Mouse (Mus musculus): ENCODE data around the gene Tmem151b. TPM values are rescaled to one million over a fixed set of nuclear protein-coding genes. Genes with fewer than 3 reads are reported as not detected.

Tmem151b gene
- polyA plus RNA-seq, 1 experiment from 2014 or later, result 8.5 TPM

DNA sequence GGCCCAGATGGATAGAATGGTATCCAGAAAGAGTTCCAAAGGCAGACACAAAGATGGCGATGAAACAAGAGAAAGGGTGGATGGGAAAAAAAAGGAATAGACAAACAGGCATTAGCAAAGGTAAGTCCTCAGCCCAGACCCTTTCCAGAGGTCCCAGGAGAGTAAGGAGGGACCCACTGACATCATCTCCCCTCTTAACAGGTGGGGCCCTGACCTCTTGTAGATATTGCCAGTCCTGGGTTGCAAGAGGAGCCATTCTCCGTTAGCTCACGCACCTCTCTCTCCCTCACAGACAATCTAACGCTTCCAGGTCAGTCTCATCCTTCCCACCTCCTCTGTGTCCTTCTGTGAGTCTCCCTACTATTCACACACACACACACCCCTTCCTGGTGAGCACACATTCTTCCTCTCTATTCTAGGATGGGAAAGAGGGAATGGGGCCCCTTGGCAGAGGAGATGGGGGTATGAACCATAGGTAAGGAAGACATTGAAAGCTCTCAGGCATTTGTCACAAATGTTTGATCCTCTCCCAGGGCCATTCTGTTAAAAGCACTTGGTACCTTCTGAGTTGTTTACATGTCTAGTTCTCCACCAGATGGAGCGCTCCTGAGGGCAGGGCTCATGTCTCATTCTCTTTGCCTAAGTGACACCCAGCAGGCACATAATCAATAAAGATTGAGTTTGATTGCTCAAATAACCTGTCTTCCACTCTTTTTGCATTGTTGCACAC is 1.9 kb downstream of the Tmem151b start:
- H3K4me1 ChIP-seq, result peaks cover 68% of the 10 kb centered on the region
- WGBS, result 72% methylated on average over 5 of the region's 5 CpGs
- ATAC-seq (ENCODE audit: low FRiP score), result no peak
- no peak overlapping the region for H3K27ac ChIP-seq
- peaks cover 25% of the 10 kb centered on the region for H3K36me3 ChIP-seq (replicated peaks)
- peaks cover 69% of the 10 kb centered on the region for H3K27me3 ChIP-seq
- H3K9me3 ChIP-seq, result no peaks in the 10 kb centered on the region
- 0 out of 2 replicates have a peak overlapping the region, but pooled peaks have one; percentile 94 for H3K9ac ChIP-seq
- H3K4me2 ChIP-seq, result peak overlapping the region; percentile 72
- peak overlapping the region; percentile 84; the same call in 1 of the 2 replicates for H3K4me3 ChIP-seq (replicated peaks)

GRCm38 (mm10) chr17:45546941-45547340 is 2.5 kb downstream of the Tmem151b start:
- H3K9ac ChIP-seq, result no peak overlapping the region
- peaks cover 75% of the 10 kb centered on the region for H3K27me3 ChIP-seq
- H3K36me3 ChIP-seq (replicated peaks), result peaks cover 25% of the 10 kb centered on the region
- H3K4me1 ChIP-seq, result peaks cover 65% of the 10 kb centered on the region
- ATAC-seq (ENCODE audit: low FRiP score), result no peak
- H3K4me3 ChIP-seq (replicated peaks), result no peak overlapping the region
- no peak overlapping the region for H3K27ac ChIP-seq
- H3K9me3 ChIP-seq, result no peaks in the 10 kb centered on the region
- 73% methylated on average over 16 of the region's 16 CpGs for WGBS
- no peak overlapping the region for H3K4me2 ChIP-seq

GRCm38 (mm10) chr17:45545278-45545961 is 4.1 kb downstream of the Tmem151b start:
- H3K9me3 ChIP-seq, result no peaks in the 10 kb centered on the region
- peaks cover 78% of the 10 kb centered on the region for H3K27me3 ChIP-seq
- H3K27ac ChIP-seq, result no peak overlapping the region
- peak overlapping the region; percentile 23 for H3K4me3 ChIP-seq (replicated peaks)
- peaks cover 52% of the 10 kb centered on the region for H3K4me1 ChIP-seq
- no peak for ATAC-seq (ENCODE audit: low FRiP score)
- H3K9ac ChIP-seq, result peak overlapping the region; percentile 29; the same call in 1 of the 2 replicates
- WGBS, result 6% methylated on average over 74 of the region's 74 CpGs
- H3K36me3 ChIP-seq (replicated peaks), result peaks cover 25% of the 10 kb centered on the region
- H3K4me2 ChIP-seq, result peak overlapping the region; percentile 39

- H3K4me1 ChIP-seq, result peaks cover 46% of the 10 kb centered on the region
- peak overlapping the region; percentile 39 for H3K4me2 ChIP-seq
- WGBS, result 2% methylated on average over 45 of the region's 46 CpGs
- peaks cover 25% of the 10 kb centered on the region for H3K36me3 ChIP-seq (replicated peaks)
- peaks cover 82% of the 10 kb centered on the region for H3K27me3 ChIP-seq
- ATAC-seq (ENCODE audit: low FRiP score), result no peak
- no peak overlapping the region for H3K27ac ChIP-seq
- H3K9me3 ChIP-seq, result no peaks in the 10 kb centered on the region
- peak overlapping the region; percentile 29; the same call in 1 of the 2 replicates for H3K9ac ChIP-seq
- peak overlapping the region; percentile 23 for H3K4me3 ChIP-seq (replicated peaks)
Observed at GRCm38 (mm10) chr17:45544873-45545277, 4.6 kb downstream of the Tmem151b start.

DNA sequence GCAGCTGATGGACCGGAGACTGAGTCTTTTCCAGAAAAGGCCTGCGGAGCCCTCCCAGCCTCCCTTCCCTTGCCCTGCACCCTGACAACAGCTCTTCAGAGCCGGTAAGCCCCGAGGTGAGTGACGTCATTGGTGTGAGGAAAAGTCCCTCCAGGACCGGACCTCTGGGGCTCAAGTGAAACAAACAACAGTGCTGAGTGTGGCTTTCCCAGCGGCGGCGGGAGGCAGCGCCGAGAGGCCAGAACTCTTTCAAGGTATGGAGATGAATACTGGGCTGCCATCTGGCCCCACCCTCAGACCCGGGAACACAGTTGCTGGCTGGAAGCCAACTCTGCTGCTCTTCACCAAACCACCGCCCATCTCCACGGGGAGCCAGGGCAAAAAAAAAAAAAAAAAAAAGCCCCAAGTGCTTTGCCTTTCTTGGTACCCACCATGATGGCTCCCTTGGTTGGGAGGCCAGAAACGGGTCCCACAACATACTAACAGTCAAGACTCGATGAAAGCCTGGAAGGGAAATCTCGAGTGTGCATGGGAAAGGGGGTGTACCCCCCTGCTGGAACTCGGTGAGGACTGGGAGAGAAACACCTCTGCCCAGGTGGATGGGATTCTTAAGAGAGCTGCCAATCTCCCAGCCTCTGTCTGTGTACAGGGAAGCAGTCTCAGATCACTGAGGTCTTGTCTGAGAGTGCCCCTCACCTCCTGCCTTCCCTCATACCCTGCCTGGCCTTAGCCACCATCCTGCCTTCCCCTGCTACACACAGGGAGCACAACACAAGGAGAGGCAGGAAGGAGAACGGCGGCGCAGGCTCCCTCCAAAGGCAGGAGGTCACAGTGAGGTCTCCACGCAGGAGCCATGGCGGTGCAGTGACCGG is 5.2 kb downstream of the Tmem151b start:
- peaks cover 25% of the 10 kb centered on the region for H3K36me3 ChIP-seq (replicated peaks)
- H3K4me1 ChIP-seq, result peaks cover 44% of the 10 kb centered on the region
- H3K27me3 ChIP-seq, result peaks cover 87% of the 10 kb centered on the region
- no peak overlapping the region for H3K27ac ChIP-seq
- H3K4me3 ChIP-seq (replicated peaks), result peak overlapping the region; percentile 23
- peak overlapping the region; percentile 29; the same call in 1 of the 2 replicates for H3K9ac ChIP-seq
- no peaks in the 10 kb centered on the region for H3K9me3 ChIP-seq
- peak; percentile 18; the same call in 1 of the 2 replicates for ATAC-seq (ENCODE audit: low FRiP score)
- 6% methylated on average over 24 of the region's 24 CpGs for WGBS
- H3K4me2 ChIP-seq, result peak overlapping the region; percentile 39

GRCm38 (mm10) chr17:45543115-45543514 is 6.4 kb downstream of the Tmem151b start:
- Histone ChIP-seq H3K9me3 (no peaks in the 10 kb centered on the region), H3K4me1 (peaks cover 35% of the 10 kb centered on the region), H3K27ac (no peak overlapping the region), H3K4me3 (replicated peaks) (no peak overlapping the region), H3K9ac (no peak overlapping the region), H3K27me3 (peaks cover 86% of the 10 kb centered on the region), H3K36me3 (replicated peaks) (peaks cover 25% of the 10 kb centered on the region), H3K4me2 (no peak overlapping the region)
- WGBS, result 20% methylated on average over 1 of the region's 1 CpGs
- no peak for ATAC-seq (ENCODE audit: low FRiP score)

- H3K4me1 ChIP-seq, result peaks cover 31% of the 10 kb centered on the region
- WGBS, result 78% methylated on average over 2 of the region's 2 CpGs
Observed at GRCm38 (mm10) chr17:45542705-45543104, 6.8 kb downstream of the Tmem151b start.

DNA sequence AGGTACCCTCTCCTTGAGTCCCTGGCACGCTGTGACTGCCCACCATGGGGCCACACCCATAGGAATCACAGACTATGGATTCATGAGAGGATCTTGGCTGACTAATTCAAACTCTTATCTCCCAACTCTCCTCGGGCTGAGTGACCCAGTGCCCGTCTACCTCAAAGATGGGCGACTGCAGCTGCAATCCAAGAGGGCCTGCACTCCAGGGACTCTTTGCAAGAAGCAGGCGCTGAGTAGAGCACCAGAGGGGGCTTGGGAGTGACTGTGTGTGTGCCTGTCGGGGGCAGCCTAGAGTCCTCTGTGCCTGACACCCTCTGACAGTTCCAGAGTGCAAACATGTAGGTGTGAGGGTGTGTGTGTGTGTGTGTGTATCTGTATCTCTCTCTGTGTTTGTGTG is 7.3 kb downstream of the Tmem151b start:
- 36% methylated on average over 6 of the region's 6 CpGs for WGBS
- H3K27ac ChIP-seq, result no peak overlapping the region
- no peak overlapping the region for H3K4me2 ChIP-seq
- H3K36me3 ChIP-seq (replicated peaks), result peaks cover 25% of the 10 kb centered on the region
- peaks cover 83% of the 10 kb centered on the region for H3K27me3 ChIP-seq
- H3K9ac ChIP-seq, result no peak overlapping the region
- H3K4me1 ChIP-seq, result peaks cover 30% of the 10 kb centered on the region
- H3K9me3 ChIP-seq, result no peaks in the 10 kb centered on the region
- H3K4me3 ChIP-seq (replicated peaks), result no peak overlapping the region
- ATAC-seq (ENCODE audit: low FRiP score), result no peak

More at GRCm38 (mm10) chr17:45542705-45543104, 6.8 kb downstream of the Tmem151b start:
- peaks cover 85% of the 10 kb centered on the region for H3K27me3 ChIP-seq
- H3K36me3 ChIP-seq (replicated peaks), result peaks cover 25% of the 10 kb centered on the region
- H3K4me3 ChIP-seq (replicated peaks), result no peak overlapping the region
- no peak overlapping the region for H3K4me2 ChIP-seq
- no peaks in the 10 kb centered on the region for H3K9me3 ChIP-seq
- no peak for ATAC-seq (ENCODE audit: low FRiP score)
- H3K9ac ChIP-seq, result no peak overlapping the region
- H3K27ac ChIP-seq, result no peak overlapping the region

GRCm38 (mm10) chr17:45539664-45540063 is 9.8 kb downstream of the Tmem151b start:
- H3K27ac ChIP-seq, result no peak overlapping the region
- no peak overlapping the region for H3K4me2 ChIP-seq
- no peak overlapping the region for H3K4me3 ChIP-seq (replicated peaks)
- H3K36me3 ChIP-seq (replicated peaks), result peaks cover 3% of the 10 kb centered on the region
- 82% methylated on average over 21 of the region's 21 CpGs for WGBS
- H3K27me3 ChIP-seq, result peaks cover 82% of the 10 kb centered on the region
- H3K9ac ChIP-seq, result no peak overlapping the region
- H3K9me3 ChIP-seq, result no peaks in the 10 kb centered on the region
- no peak for ATAC-seq (ENCODE audit: low FRiP score)
- peaks cover 15% of the 10 kb centered on the region for H3K4me1 ChIP-seq

- H3K36me3 ChIP-seq (replicated peaks), result no peaks in the 10 kb centered on the region
- H3K9ac ChIP-seq, result no peak overlapping the region
- ATAC-seq (ENCODE audit: low FRiP score), result no peak
- H3K4me1 ChIP-seq, result peaks cover 2% of the 10 kb centered on the region; the same call in 1 of the 2 replicates
- 65% methylated on average over 4 of the region's 4 CpGs for WGBS
- H3K9me3 ChIP-seq, result no peaks in the 10 kb centered on the region
- peaks cover 82% of the 10 kb centered on the region for H3K27me3 ChIP-seq
- no peak overlapping the region for H3K4me3 ChIP-seq (replicated peaks)
- H3K27ac ChIP-seq, result no peak overlapping the region
- H3K4me2 ChIP-seq, result no peak overlapping the region
Observed at GRCm38 (mm10) chr17:45538394-45538793, 11.1 kb downstream of the Tmem151b start.

GRCm38 (mm10) chr17:45536264-45536663 is 13.2 kb downstream of the Tmem151b start:
- ATAC-seq (ENCODE audit: low FRiP score), result no peak; the same call in 1 of the 2 replicates
- 13% methylated on average over 5 of the region's 5 CpGs for WGBS
- H3K9ac ChIP-seq, result no peak overlapping the region
- no peak overlapping the region for H3K4me3 ChIP-seq (replicated peaks)
- H3K36me3 ChIP-seq (replicated peaks), result no peaks in the 10 kb centered on the region
- H3K9me3 ChIP-seq, result no peaks in the 10 kb centered on the region
- peaks cover 77% of the 10 kb centered on the region for H3K27me3 ChIP-seq
- H3K4me1 ChIP-seq, result no peaks in the 10 kb centered on the region
- no peak overlapping the region for H3K4me2 ChIP-seq
- H3K27ac ChIP-seq, result no peak overlapping the region

GRCm38 (mm10) chr17:45532896-45533295 is 16.6 kb downstream of the Tmem151b start:
- H3K9me3 ChIP-seq, result no peaks in the 10 kb centered on the region
- WGBS, result 62% methylated on average over 15 of the region's 15 CpGs
- no peak overlapping the region for H3K27ac ChIP-seq
- H3K4me1 ChIP-seq, result no peaks in the 10 kb centered on the region
- no peak for ATAC-seq (ENCODE audit: low FRiP score)
- H3K36me3 ChIP-seq (replicated peaks), result no peaks in the 10 kb centered on the region
- peaks cover 78% of the 10 kb centered on the region for H3K27me3 ChIP-seq
- H3K9ac ChIP-seq, result no peak overlapping the region
- no peak overlapping the region for H3K4me3 ChIP-seq (replicated peaks)
- H3K4me2 ChIP-seq, result no peak overlapping the region

All from forebrain, embryonic 12.5 days (tissue).